Mouse (Mus musculus) kidney, adult 11 months (tissue): ENCODE measurements at regions not wholly inside any gene's neighbourhood (a gene's known extent, or its start where the extent isn't known, plus 50 kb on each side); places are given as distances from the start of the nearest gene placed in this dataset.

Experiments
- DNase-seq: peaks from one replicate; pipeline ENCODE4 v3.0.0; 2022

DNA sequence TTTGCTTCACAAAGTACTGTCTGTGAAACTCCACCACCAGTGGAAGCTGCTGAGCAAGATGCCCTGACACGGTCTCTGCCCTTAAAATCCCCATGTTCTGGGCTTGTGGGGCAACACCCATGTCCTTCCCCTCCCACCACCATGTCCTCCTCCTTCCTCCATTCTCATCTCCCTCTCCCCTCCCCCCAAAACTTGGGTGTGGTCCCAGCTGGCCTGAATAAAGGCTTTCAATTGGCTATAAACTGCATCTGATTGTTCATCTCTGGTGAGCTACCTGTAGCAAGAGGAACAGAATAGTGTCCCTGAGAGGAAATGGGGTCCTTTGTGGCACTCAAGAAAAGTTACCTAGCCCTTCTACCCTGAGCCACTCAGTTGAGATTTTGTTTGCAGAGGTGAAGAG is 91.8 kb downstream of the Slc16a9 start:
- no peak for DNase-seq

DNA sequence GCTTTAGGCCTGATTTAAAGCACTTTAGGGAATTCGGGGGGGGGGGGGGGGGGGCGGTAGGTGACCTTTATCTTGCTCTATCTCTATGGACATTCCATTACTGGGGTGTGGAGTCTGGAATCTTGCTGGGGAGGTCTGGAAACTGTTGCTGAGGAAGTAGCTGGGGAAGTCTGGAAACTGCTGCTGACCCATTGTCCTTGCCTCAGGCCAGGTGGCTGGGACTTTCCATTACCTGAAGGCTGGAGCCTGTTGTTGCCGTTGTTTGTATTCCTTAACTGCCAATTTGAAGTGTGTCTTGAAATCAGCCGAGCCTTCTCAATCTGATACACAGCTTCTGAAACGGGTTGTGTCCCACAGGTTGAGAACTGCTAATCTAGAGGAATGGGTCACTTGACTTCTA is 80.9 kb upstream of the Fam13c start:
- DNase-seq = peak; percentile 15

DNA sequence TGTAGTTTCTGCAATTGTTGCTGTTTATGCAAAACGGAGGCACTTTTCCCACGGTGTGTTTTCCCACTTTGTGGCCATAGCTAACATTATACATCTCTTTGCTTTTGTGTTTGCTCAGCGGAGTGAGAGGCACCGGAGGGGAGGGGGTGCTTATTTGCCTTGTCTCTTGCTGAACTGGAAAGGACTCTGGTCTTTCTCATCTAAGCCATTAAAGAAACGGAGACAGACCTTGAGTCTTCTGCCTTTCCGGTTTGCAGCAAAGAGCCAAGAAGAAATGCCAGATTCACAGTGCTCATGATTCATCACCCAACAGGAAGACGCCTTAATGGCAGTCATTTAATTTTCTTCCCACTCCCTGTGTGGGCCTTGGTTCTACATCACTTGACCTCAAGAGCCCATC is 80.4 kb upstream of the Fam13c start:
- DNase-seq = no peak

DNA sequence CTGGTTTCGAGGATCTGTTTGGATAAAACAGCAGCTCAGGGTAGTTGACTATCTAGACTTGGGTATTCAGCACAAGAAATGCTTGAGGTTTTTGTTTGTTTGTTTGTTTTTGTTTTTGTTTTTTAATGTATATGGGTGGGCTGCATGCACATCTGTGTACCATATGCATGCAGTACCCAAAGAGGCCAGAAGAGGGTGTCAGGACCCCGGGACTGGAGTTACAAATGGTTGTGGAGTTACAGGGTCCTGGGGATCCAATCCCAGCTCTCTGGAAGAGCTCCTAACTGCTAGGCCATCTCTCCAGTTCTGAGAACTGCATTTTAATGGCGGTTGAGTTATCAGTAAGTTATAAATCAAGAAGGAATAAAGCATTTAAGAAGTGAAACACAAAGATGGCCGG is 77.2 kb upstream of the Fam13c start:
- DNase-seq = no peak

DNA sequence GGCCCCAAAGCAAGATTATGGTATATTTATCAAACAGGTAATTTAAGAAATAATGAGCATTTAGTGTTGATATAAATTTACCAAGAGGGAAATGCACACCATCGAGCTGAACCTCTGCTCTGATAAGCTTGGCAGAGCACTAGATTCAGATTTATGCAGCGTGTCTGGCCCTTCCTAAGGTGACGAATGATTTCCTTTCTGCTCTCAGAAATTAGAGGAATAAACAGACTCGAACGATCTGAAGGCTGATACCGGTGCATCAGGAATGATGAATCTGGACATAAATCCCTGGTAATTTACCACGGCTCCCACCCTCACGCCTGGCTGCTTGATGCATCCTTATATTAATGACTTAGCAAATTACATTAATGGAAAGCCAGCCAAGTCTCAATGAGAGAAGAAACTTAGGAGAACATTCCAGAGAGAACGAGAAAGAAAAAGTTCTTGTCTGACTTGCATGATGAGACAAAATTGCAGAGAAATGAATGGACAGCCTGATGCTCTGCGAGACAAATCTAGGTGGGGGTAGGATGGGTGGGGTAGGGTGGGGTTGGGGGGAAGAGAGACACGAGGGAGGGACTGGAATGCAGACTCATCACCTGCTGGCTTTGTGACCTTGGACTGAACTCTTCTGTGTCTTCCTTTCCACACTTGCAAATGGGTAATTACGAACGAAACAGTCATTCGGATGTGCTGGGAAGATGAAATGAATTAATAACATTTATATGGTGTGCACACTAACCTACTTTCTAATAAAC is 75.9 kb upstream of the Fam13c start:
- no peak for DNase-seq

DNA sequence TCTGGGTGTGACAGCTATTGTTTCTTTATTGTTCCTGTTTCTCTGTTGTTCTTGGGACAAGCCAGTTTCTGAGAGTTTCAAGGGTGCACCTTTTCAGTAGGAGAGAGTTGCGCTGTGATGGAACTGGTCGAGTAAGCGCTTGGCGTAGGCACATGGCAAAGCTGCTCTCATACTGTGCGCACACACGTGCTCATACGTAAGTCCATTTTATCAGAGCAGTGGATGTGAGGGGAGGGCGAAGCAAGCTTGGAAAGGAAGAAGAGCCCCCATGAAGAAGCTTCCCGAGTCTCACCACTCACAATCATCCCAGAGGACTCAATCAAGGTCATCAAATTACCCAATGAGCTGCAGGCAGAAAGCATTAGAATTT is 75.3 kb upstream of the Fam13c start:
- no peak for DNase-seq

DNA sequence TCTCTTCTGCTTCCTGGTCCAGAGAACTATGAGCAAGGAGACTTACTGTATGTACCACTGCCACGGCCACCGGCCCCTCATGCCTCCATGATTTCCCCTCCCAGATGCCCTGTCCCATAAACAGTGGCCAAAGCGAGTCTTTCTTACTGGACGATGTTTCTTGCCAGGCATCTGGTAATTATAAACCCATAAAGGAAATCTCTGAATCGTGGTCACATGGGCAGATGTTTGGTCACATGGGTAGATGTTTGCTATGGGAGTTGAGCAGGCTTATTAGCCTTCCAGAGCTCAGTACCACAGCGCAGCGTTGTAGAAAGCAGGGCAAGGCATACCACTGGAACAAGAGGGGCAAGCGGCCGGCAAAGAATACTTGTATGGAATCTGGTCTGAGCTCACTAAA is 74.8 kb upstream of the Fam13c start:
- DNase-seq = no peak

DNA sequence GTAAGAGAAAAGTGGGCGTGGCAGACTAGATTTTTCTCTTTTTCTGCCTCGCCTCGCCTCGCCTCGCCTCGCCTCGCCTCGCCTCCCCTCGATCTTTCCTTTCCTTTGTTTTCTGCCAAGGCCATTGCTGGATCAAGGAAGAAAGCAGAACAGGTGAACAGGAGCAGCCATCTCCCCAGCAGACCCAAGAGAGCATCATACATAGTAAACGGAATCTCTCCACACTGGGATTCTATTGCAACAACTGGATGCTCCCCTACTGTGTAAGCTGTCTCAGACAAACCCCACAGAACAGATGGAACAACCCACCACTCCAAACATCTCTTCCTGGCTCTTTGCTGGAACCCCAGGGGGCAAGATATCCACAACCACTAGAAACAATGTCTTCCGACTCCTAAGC is 72.4 kb upstream of the Fam13c start:
- no peak for DNase-seq

DNA sequence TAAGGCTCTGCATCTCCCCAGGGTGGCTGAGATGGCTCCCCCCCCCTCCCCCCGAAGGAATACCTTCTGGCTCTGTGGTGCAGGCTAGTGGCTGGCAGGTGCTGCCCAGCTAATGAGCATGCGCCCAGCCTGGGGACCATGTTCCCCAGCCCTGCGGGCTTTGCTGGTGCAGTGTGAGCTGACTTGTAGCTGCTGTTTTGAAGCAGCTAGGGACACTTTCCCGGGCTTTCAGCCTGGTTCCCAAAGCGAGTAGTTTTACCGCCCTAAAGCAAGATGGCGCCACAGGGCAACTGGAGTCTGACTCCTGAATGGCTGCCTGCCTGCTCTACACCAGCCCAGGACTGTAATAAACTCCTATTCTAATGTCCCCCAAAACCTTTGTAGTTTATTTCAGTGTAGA is 71.6 kb upstream of the Fam13c start:
- peak; percentile 30 for DNase-seq

DNA sequence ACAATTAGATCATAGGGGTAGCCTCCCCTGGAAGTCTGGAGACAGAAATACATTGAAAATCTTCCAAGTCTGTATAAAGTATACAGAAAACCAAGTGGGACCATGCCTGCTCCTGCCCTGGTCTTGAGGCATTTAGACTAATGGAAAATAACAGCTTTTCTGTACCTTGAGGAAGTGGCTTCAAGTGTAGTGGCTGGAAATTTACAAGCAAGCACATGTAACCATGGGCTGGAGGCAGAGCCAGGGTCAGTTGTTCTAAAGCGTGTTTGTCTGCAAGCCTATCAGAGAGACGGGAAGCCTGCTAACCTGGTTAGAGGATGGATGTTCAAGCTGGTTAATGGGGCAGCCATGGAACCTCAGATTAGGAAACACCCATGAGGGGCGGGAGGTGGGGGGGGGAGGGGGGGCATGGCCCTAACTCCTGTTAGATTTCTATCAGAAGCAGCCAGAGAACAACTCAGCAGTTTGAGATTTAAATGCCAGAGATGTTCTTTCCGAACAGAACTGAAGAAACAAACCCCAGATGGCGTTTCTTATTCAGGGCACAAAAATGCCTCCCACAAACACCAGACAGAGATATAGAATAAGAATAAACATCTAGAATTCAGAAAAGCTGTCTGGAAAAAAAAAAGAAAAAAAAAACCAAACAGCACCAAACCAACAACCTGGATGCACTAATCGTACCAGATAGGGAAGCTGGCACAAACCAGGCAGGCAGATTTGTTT is 67.7 kb upstream of the Fam13c start:
- no peak for DNase-seq

DNA sequence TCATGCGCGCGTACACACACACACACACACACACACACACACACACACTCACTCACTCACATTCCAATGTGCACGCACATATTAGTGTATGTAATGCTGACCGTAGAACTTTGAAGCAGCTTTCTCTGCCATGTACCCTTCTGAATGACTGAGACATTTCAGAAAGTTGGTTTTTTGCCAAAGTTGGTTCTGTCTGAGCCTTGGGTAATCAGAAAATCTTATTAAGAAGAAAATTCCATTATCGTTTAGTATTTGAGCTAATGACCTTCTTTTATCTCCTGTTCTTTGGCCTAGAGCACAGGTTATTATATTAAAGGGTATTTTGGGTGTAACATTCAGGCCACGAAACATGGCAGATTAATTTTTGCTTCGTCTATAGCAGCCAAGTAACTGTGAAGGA is 67.1 kb upstream of the Fam13c start:
- DNase-seq = no peak

DNA sequence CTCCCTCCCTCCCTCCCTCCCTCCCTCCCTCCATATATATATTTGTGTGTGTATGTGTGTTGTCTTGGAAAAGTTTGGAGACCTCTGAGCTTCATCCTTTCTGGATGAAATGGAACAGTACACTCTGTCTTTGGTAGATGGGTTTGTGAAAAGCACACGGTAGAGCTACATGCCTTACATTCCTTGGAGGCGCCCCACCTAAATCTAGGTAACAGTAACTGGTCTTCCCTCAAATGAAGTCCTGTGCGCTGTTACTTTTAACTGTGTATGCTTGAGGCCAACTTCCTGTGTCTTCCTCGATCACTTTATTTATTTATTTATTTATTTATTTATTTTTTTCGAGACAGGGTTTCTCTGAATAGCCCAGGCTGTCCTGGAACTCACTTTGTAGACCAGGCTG is 66.4 kb upstream of the Fam13c start:
- no peak for DNase-seq

DNA sequence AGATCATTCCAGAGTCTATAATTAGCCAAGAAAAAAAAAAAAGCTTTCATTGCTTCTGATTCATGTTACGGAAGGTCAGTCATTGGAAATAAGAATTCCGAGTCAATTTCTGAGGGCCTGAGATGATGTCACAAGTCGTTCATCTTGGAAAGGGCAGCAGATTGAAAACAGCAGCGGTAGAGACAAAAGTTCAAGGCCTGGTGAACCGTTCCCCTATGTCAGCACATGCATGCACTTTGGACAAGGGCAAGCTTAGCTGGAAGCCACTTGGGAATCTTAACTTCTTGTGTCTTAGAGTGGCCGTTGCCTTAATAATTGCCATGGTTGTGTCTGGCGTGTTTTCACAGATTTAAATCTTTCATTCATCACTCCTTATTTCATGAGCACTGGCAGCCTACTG is 65.6 kb upstream of the Fam13c start:
- DNase-seq = no peak

DNA sequence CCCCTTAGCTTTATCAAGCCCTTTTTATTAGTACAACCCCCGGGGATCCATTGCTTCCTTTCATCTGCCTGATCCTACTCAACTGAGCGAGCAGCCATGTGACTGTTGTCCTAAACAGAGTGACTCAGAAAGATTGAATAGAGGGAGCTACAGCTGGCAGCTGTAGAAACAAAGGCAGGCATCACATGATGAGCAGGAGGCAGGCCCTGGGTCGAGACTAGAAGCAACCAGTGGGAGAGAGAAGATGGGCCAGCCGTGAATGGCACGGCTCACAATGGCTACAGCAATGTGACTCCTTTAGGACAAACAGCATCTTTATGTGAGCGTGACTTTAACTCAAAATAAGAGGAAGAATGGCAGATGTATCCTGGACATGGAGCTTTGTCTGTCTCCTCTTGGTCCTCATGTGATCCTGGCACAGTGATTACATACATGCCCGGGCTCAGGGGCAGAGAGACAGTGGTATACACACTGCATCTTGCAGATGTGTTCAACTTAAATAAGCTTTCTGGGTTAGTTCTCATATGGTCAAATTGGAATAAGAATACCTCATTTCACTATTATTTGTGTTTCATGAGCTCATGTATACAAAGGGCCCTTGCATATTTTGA is 60.1 kb upstream of the Fam13c start:
- DNase-seq = no peak

DNA sequence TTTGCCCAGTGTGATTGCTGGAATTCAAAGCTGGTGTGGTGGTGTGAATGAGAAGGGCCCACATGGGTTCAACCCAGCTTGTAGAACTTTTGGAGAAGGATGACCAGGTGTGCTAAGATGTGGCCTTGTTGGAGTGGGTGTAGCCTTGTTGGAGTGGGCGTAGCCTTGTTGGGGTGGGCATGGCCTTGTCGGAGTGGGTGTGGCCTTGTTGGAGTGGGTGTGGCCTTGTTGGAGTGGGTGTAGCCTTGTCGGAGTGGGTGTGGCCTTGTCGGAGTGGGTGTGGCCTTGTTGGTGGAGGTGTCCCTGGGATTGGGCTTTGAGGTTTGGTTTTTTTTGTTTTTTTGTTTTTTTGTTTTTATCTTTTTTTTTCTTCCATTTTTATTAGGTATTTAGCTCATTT is 55.6 kb upstream of the Fam13c start:
- DNase-seq = no peak

DNA sequence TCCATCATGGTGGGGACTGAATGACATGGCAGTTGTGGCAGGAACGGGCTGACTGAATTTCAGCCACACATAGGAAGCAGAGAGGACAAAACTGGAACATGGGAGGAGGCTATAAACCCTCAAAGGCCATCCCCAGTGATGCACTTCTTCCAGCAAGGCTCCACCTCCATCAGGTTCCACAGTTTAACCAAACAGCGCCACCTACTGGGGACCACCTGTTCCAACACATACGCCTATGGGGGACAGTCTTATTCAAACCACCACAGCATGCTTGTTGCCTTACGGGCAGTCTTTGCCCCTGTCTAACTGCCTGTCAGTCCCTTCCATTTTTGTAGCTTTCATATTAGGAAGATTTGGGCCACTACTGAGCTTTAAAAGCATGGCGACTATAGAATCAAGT is 52.6 kb upstream of the Fam13c start:
- no peak for DNase-seq
